Mouse (Mus musculus): ENCODE measurements at regions not wholly inside any gene's neighbourhood (a gene's known extent, or its start where the extent isn't known, plus 50 kb on each side); places are given as distances from the start of the nearest gene placed in this dataset.
A peak's percentile ranks its signal among the peaks of the same experiment; 100 is the strongest.

GRCm38 (mm10) chr16:29956904-29957303, 107.3 kb upstream of the Hes1 start:
- no peak for DNase-seq

- no peak for DNase-seq
These were observed 104.1 kb upstream of the Hes1 start for GRCm38 (mm10) chr16:29959939-29960637.

GRCm38 (mm10) chr16:29963284-29963683, 100.9 kb upstream of the Hes1 start:
- DNase-seq = no peak

GRCm38 (mm10) chr16:29964563-29964962, 99.6 kb upstream of the Hes1 start:
- DNase-seq = no peak

- DNase-seq = no peak
These were observed 95.4 kb upstream of the Hes1 start for GRCm38 (mm10) chr16:29968743-29969142.

GRCm38 (mm10) chr16:29972741-29973141, 91.4 kb upstream of the Hes1 start:
- DNase-seq = no peak

GRCm38 (mm10) chr16:29973250-29973649, 90.9 kb upstream of the Hes1 start:
- DNase-seq = no peak

- DNase-seq = no peak
These were observed 88.4 kb upstream of the Hes1 start for GRCm38 (mm10) chr16:29975800-29976199.

GRCm38 (mm10) chr16:29977011-29977410, 87.2 kb upstream of the Hes1 start:
- DNase-seq = peak; percentile 66

- DNase-seq = no peak
These were observed 86.5 kb upstream of the Hes1 start for GRCm38 (mm10) chr16:29977711-29978110.

GRCm38 (mm10) chr16:29979066-29979465, 85.1 kb upstream of the Hes1 start:
- no peak for DNase-seq

GRCm38 (mm10) chr16:29981543-29981942, 82.6 kb upstream of the Hes1 start:
- no peak for DNase-seq

GRCm38 (mm10) chr16:29982224-29982785, 81.9 kb upstream of the Hes1 start:
- DNase-seq = no peak

GRCm38 (mm10) chr16:29983161-29983560, 81.0 kb upstream of the Hes1 start:
- DNase-seq = no peak

- DNase-seq = no peak
These were observed 78.9 kb upstream of the Hes1 start for GRCm38 (mm10) chr16:29985126-29985931.

- no peak for DNase-seq
These were observed 76.6 kb upstream of the Hes1 start for GRCm38 (mm10) chr16:29987595-29987994.

- no peak for DNase-seq
These were observed 76.2 kb upstream of the Hes1 start for GRCm38 (mm10) chr16:29987999-29988398.

GRCm38 (mm10) chr16:29989308-29989707, 74.9 kb upstream of the Hes1 start:
- DNase-seq = no peak

- no peak for DNase-seq
These were observed 73.8 kb upstream of the Hes1 start for GRCm38 (mm10) chr16:29990393-29990792.

GRCm38 (mm10) chr16:29990795-29991587, 73.2 kb upstream of the Hes1 start:
- DNase-seq = no peak

GRCm38 (mm10) chr16:29991876-29992380, 72.3 kb upstream of the Hes1 start:
- no peak for DNase-seq

- DNase-seq = no peak
These were observed 71.1 kb upstream of the Hes1 start for GRCm38 (mm10) chr16:29993111-29993510.

Measured in gastrocnemius, postnatal 25 days (tissue).